Mouse (Mus musculus): ENCODE results near the gene Olfr878. TPM values are rescaled to one million over a fixed set of nuclear protein-coding genes. Genes with fewer than 3 reads are reported as not detected.

Gene Olfr878
- polyA plus RNA-seq, 1 experiment from 2014 or later, result not detected

DNA sequence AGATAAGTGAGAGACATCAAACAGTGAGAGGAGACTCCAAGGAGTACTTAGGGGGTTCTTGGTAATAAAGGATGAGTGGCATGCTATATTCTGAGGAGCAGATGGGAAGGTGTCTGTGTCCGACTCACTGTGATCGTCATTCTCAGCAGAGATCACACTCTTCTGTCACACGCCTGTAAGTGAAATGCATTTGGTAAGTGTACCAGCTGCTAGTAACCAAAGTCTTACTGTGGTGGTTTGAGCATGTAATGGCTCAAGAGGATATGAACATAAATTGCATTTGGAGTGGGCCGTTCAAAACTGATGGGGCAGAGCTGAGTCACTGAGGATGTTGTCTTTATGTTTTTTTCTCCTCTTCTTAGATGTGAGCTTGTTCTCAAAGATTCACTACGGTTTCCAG lies 6.6 kb downstream of the Olfr878 start:
- Histone ChIP-seq H3K4me3 (ENCODE audit: low read depth, low read length) (no peak overlapping the region), H3K27me3 (ENCODE audit: control insufficient read depth, insufficient read depth, low read length) (no peaks in the 10 kb centered on the region), H3K4me1 (ENCODE audit: control insufficient read depth, insufficient read depth, low read length) (no peaks in the 10 kb centered on the region), H3K9me3 (replicated peaks; ENCODE audit: control insufficient read depth, low read length) (no peaks in the 10 kb centered on the region), H3K36me3 (replicated peaks; ENCODE audit: control insufficient read depth, insufficient read depth, low read depth, low read length) (no peaks in the 10 kb centered on the region), H3K27ac (replicated peaks; ENCODE audit: low read depth, low read length) (no peak overlapping the region), H3K9ac (replicated peaks; ENCODE audit: low read length) (no peak overlapping the region), H3K4me2 (ENCODE audit: low read depth, low read length) (no peak overlapping the region)
- ATAC-seq (replicated peaks; ENCODE audit: insufficient number of reproducible peaks, low FRiP score, low TSS enrichment, low read depth), result no peak
- no peak for DNase-seq (ENCODE audit: low spot score)
- WGBS, result 85% methylated on average over 5 of the region's 5 CpGs

- H3K9ac ChIP-seq (replicated peaks; ENCODE audit: low read length), result no peak overlapping the region
- no peaks in the 10 kb centered on the region for H3K9me3 ChIP-seq (replicated peaks; ENCODE audit: control insufficient read depth, low read length)
- no peaks in the 10 kb centered on the region for H3K36me3 ChIP-seq (replicated peaks; ENCODE audit: control insufficient read depth, insufficient read depth, low read depth, low read length)
- H3K4me2 ChIP-seq (ENCODE audit: low read depth, low read length), result no peak overlapping the region
- WGBS, result 68% methylated on average over 2 of the region's 2 CpGs
- H3K27me3 ChIP-seq (ENCODE audit: control insufficient read depth, insufficient read depth, low read length), result no peaks in the 10 kb centered on the region
- no peak overlapping the region for H3K27ac ChIP-seq (replicated peaks; ENCODE audit: low read depth, low read length)
- no peaks in the 10 kb centered on the region for H3K4me1 ChIP-seq (ENCODE audit: control insufficient read depth, insufficient read depth, low read length)
- DNase-seq (ENCODE audit: low spot score) (no peak), ATAC-seq (replicated peaks; ENCODE audit: insufficient number of reproducible peaks, low FRiP score, low TSS enrichment, low read depth) (no peak)
- H3K4me3 ChIP-seq (ENCODE audit: low read depth, low read length), result no peak overlapping the region
Observed at GRCm38 (mm10) chr9:37925445-37925844, 7.8 kb downstream of the Olfr878 start.

DNA sequence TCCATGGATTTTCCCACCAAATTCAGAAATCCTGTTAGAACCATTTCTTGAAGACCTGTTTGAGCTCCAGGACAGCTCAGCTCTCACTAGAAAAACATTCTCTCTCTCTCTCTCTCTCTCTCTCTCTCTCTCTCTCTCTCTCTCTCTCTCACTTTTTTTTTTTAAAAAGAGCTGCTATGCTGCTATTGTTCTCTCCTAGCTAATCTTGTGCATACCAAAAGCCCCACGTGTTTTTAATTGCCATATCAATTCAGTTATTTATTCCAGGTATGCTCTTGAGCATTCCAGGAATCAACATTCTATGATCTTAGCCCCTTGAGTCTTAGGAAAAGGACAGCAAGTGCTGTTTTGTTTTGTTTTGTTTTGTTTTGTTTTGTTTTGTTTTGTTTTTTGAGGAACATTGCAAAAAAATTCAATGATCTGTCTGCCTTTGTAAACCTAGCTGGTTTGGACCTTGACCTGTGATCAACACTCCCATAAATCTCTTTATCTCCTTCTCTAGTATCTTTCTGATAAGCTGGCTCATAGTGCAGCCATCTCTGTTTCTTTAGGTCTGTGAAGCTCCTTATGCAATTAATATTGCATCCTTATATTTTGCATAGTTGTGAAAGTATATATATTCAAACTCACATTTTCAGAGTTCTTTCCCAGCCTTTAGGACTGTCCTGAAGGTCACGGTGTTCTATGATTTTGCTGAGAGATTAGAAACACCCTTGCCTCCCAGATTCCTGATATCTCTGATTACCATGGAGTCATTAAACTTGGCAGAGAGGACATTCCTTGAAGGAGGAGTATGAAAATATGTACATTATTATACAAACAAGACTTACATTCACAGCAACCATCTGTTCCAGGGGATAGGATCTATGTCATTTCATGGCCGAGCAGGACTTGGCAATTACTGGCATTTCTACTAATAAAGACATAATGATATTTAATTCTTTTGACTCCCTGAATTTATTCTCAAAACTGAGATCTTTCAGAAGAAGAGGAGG lies 8.7 kb downstream of the Olfr878 start:
- no peaks in the 10 kb centered on the region for H3K27me3 ChIP-seq (ENCODE audit: control insufficient read depth, insufficient read depth, low read length)
- H3K4me1 ChIP-seq (ENCODE audit: control insufficient read depth, insufficient read depth, low read length), result no peaks in the 10 kb centered on the region
- WGBS, result 58% methylated on average over 3 of the region's 3 CpGs
- H3K9ac ChIP-seq (replicated peaks; ENCODE audit: low read length), result no peak overlapping the region
- H3K4me3 ChIP-seq (ENCODE audit: low read depth, low read length), result no peak overlapping the region
- no peak overlapping the region for H3K27ac ChIP-seq (replicated peaks; ENCODE audit: low read depth, low read length)
- H3K4me2 ChIP-seq (ENCODE audit: low read depth, low read length), result no peak overlapping the region
- ATAC-seq (replicated peaks; ENCODE audit: insufficient number of reproducible peaks, low FRiP score, low TSS enrichment, low read depth) (no peak), DNase-seq (ENCODE audit: low spot score) (no peak)
- no peaks in the 10 kb centered on the region for H3K36me3 ChIP-seq (replicated peaks; ENCODE audit: control insufficient read depth, insufficient read depth, low read depth, low read length)
- H3K9me3 ChIP-seq (replicated peaks; ENCODE audit: control insufficient read depth, low read length), result no peaks in the 10 kb centered on the region

DNA sequence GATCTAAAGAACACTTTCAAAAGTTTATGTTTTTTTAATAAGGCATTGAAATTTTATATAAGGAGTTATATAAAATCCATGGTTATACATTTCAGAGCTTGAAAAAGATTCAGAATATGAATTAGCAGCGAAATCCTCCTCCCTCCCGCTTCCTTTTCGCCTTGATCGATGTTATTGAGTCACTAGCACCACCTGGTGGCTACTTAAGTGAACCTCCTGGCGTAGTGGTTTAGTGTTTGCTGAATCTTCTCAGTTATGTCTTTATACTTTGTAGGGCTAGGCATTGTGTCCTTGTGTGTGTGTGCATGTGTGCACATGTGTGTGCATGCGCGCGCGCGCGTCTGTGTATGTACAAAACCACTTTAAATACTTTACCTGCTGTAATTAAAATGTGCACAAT lies 14.9 kb downstream of the Olfr878 start:
- H3K4me3 ChIP-seq (ENCODE audit: low read depth, low read length), result no peak overlapping the region
- no peaks in the 10 kb centered on the region for H3K27me3 ChIP-seq (ENCODE audit: control insufficient read depth, insufficient read depth, low read length)
- H3K9me3 ChIP-seq (replicated peaks; ENCODE audit: control insufficient read depth, low read length), result no peaks in the 10 kb centered on the region
- H3K36me3 ChIP-seq (replicated peaks; ENCODE audit: control insufficient read depth, insufficient read depth, low read depth, low read length), result no peaks in the 10 kb centered on the region
- 3% methylated on average over 11 of the region's 11 CpGs for WGBS
- no peak overlapping the region for H3K9ac ChIP-seq (replicated peaks; ENCODE audit: low read length)
- no peak overlapping the region for H3K27ac ChIP-seq (replicated peaks; ENCODE audit: low read depth, low read length)
- H3K4me1 ChIP-seq (ENCODE audit: control insufficient read depth, insufficient read depth, low read length), result no peaks in the 10 kb centered on the region
- H3K4me2 ChIP-seq (ENCODE audit: low read depth, low read length), result no peak overlapping the region
- peak; percentile 83 for DNase-seq (ENCODE audit: low spot score)
- 0 out of 2 replicates have a peak, but pooled peaks have one; percentile 52 for ATAC-seq (replicated peaks; ENCODE audit: insufficient number of reproducible peaks, low FRiP score, low TSS enrichment, low read depth)

DNA sequence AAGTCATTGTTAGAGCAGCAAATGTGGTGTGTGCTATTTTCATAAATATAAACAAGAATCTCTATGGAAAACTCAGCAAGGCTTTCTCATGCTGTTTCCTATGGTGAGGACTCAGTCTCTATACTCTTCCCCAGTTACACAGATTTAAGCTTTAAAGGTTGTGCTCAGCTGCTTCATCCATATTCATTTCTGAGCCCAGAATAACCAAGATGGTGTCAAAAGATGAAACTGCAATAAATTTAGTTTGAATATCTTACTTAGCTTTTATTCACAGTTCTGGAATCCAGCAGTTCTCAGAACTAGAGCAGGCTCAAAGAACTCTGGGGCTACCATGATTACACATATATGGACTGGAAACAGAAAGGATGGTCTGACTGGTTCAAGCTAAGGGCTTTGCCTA lies 16.5 kb downstream of the Olfr878 start:
- Histone ChIP-seq H3K4me1 (ENCODE audit: control insufficient read depth, insufficient read depth, low read length) (no peaks in the 10 kb centered on the region), H3K4me3 (ENCODE audit: low read depth, low read length) (no peak overlapping the region), H3K27ac (replicated peaks; ENCODE audit: low read depth, low read length) (no peak overlapping the region), H3K27me3 (ENCODE audit: control insufficient read depth, insufficient read depth, low read length) (no peaks in the 10 kb centered on the region), H3K9ac (replicated peaks; ENCODE audit: low read length) (no peak overlapping the region), H3K9me3 (replicated peaks; ENCODE audit: control insufficient read depth, low read length) (no peaks in the 10 kb centered on the region), H3K36me3 (replicated peaks; ENCODE audit: control insufficient read depth, insufficient read depth, low read depth, low read length) (no peaks in the 10 kb centered on the region), H3K4me2 (ENCODE audit: low read depth, low read length) (no peak overlapping the region)
- DNase-seq (ENCODE audit: low spot score) (no peak), ATAC-seq (replicated peaks; ENCODE audit: insufficient number of reproducible peaks, low FRiP score, low TSS enrichment, low read depth) (no peak)

GRCm38 (mm10) chr9:37941167-37941566 lies 23.5 kb downstream of the Olfr878 start:
- no peak for ATAC-seq (replicated peaks; ENCODE audit: insufficient number of reproducible peaks, low FRiP score, low TSS enrichment, low read depth)
- no peak for DNase-seq (ENCODE audit: low spot score)
- WGBS, result 96% methylated on average over 2 of the region's 2 CpGs
- H3K9me3 ChIP-seq (replicated peaks; ENCODE audit: control insufficient read depth, low read length), result no peaks in the 10 kb centered on the region
- H3K27me3 ChIP-seq (ENCODE audit: control insufficient read depth, insufficient read depth, low read length), result no peaks in the 10 kb centered on the region
- no peaks in the 10 kb centered on the region for H3K36me3 ChIP-seq (replicated peaks; ENCODE audit: control insufficient read depth, insufficient read depth, low read depth, low read length)
- H3K4me3 ChIP-seq (ENCODE audit: low read depth, low read length), result no peak overlapping the region
- H3K4me2 ChIP-seq (ENCODE audit: low read depth, low read length), result no peak overlapping the region
- no peak overlapping the region for H3K27ac ChIP-seq (replicated peaks; ENCODE audit: low read depth, low read length)
- H3K4me1 ChIP-seq (ENCODE audit: control insufficient read depth, insufficient read depth, low read length), result no peaks in the 10 kb centered on the region
- no peak overlapping the region for H3K9ac ChIP-seq (replicated peaks; ENCODE audit: low read length)

Other genes starting within 250 kb of the Olfr878 start
- 0.08 and 0.56 TPM in 2 replicates for gene Panx3, start 248.6 kb upstream of the Olfr878 start, polyA plus RNA-seq (2014; fragmentation: Nextera tagmentation; extraction: Ambion mirVana)
- not detected in 2 replicates for gene Olfr160, start 201.6 kb upstream of the Olfr878 start, polyA plus RNA-seq (2014; fragmentation: Nextera tagmentation; extraction: Ambion mirVana)
- not detected in 2 replicates for gene Olfr874, start 172.7 kb upstream of the Olfr878 start, polyA plus RNA-seq (2014; fragmentation: Nextera tagmentation; extraction: Ambion mirVana)
- not detected in 2 replicates for gene Olfr875, start 146.0 kb upstream of the Olfr878 start, polyA plus RNA-seq (2014; fragmentation: Nextera tagmentation; extraction: Ambion mirVana)
- not detected in 2 replicates for gene Olfr876, start 114.8 kb upstream of the Olfr878 start, polyA plus RNA-seq (2014; fragmentation: Nextera tagmentation; extraction: Ambion mirVana)
- not detected in 2 replicates for gene Olfr877, start 63.6 kb upstream of the Olfr878 start, polyA plus RNA-seq (2014; fragmentation: Nextera tagmentation; extraction: Ambion mirVana)
- 0.04 TPM in 1 of 2 replicates, not detected in the other for gene Olfr145, start 21.1 kb upstream of the Olfr878 start, polyA plus RNA-seq (2014; fragmentation: Nextera tagmentation; extraction: Ambion mirVana)
- gene Olfr881, start 74.0 kb downstream of the Olfr878 start, polyA plus RNA-seq (2014; fragmentation: Nextera tagmentation; extraction: Ambion mirVana), result not detected in 2 replicates
- gene Olfr883, start 108.0 kb downstream of the Olfr878 start, polyA plus RNA-seq (2014; fragmentation: Nextera tagmentation; extraction: Ambion mirVana), result not detected in 2 replicates
- not detected in 2 replicates for gene Olfr884, start 128.7 kb downstream of the Olfr878 start, polyA plus RNA-seq (2014; fragmentation: Nextera tagmentation; extraction: Ambion mirVana)
- gene Olfr885, start 143.5 kb downstream of the Olfr878 start, polyA plus RNA-seq (2014; fragmentation: Nextera tagmentation; extraction: Ambion mirVana), result not detected in 2 replicates
- not detected in 2 replicates for gene Olfr887, start 166.2 kb downstream of the Olfr878 start, polyA plus RNA-seq (2014; fragmentation: Nextera tagmentation; extraction: Ambion mirVana)
- not detected in 2 replicates for gene Olfr888, start 190.3 kb downstream of the Olfr878 start, polyA plus RNA-seq (2014; fragmentation: Nextera tagmentation; extraction: Ambion mirVana)
- gene Olfr889, start 197.4 kb downstream of the Olfr878 start, polyA plus RNA-seq (2014; fragmentation: Nextera tagmentation; extraction: Ambion mirVana), result 0.04 and 0.13 TPM in 2 replicates
- gene Olfr890, start 224.7 kb downstream of the Olfr878 start, polyA plus RNA-seq (2014; fragmentation: Nextera tagmentation; extraction: Ambion mirVana), result not detected in 2 replicates